Mouse (Mus musculus) ES-E14 (cell line): ENCODE results near the gene Car10. TPM values are rescaled to one million over a fixed set of nuclear protein-coding genes. Genes with fewer than 3 reads are reported as not detected.

Source experiments
- DNase-seq: peaks from one replicate; pipeline ENCODE4 v3.0.0-alpha.2; 2013; ENCODE audit warnings: low read depth, low spot score
- H3K27ac ChIP-seq: 2 replicates; pipeline ENCODE4 v1.5.1; 2012; ENCODE audit warnings: low read depth, mild to moderate bottlenecking, low read length, moderate library complexity, mixed read lengths; ENCODE audit not compliant: poor library complexity, insufficient read depth, severe bottlenecking
- H3K36me3 ChIP-seq: 2 replicates; pipeline ENCODE4 v1.6.1; 2012; ENCODE audit warnings: mild to moderate bottlenecking, low read length, moderate library complexity, mixed read lengths; ENCODE audit not compliant: control insufficient read depth, poor library complexity, insufficient read depth, severe bottlenecking
- H3K4me1 ChIP-seq, 2 experiments: fragments of 150-350 bp in 1 of 2; sonication (generic) in 1 of 2; 2 replicates each; pipeline ENCODE4 v1.6.1; 2012; ENCODE audit warnings: low read length in 2 of 2, mild to moderate bottlenecking in 1 of 2, mixed read lengths in 1 of 2; ENCODE audit not compliant: control insufficient read depth in 2 of 2, insufficient read depth in 2 of 2, poor library complexity in 1 of 2
- H3K4me3 ChIP-seq, 2 experiments: fragments of 150-350 bp in 1 of 2; sonication (generic) in 1 of 2; 2 replicates each; pipeline ENCODE4 v1.5.1; 2012; ENCODE audit warnings: low read length in 2 of 2, low read depth in 1 of 2, mild to moderate bottlenecking in 1 of 2, mixed read lengths in 1 of 2; ENCODE audit not compliant: insufficient read depth in 1 of 2, poor library complexity in 1 of 2, severe bottlenecking in 1 of 2
- H3K9ac ChIP-seq: 2 replicates; pipeline ENCODE4 v1.6.1; 2012; ENCODE audit warnings: low read depth, mild to moderate bottlenecking, low read length, mixed read lengths; ENCODE audit not compliant: poor library complexity, insufficient read depth, severe bottlenecking
- H3K9me3 ChIP-seq: fragments of 150-350 bp; sonication (generic); 2 replicates; pipeline ENCODE4 v1.6.1; 2012; ENCODE audit warnings: low read depth, mild to moderate bottlenecking, low read length; ENCODE audit not compliant: control insufficient read depth, insufficient read depth
- CHD2 ChIP-seq: IDR thresholded peaks from 2 replicates; pipeline ENCODE4 v1.6.1; 2014; ENCODE audit warnings: mild to moderate bottlenecking, low read depth, low read length, inconsistent platforms
- HCFC1 ChIP-seq: IDR thresholded peaks from 2 replicates; pipeline ENCODE4 v1.6.1; 2012; ENCODE audit warnings: low read length, inconsistent platforms, borderline replicate concordance; ENCODE audit not compliant: insufficient read depth
- MAFK ChIP-seq: IDR thresholded peaks from 2 replicates; pipeline ENCODE4 v1.6.1; 2014; ENCODE audit warnings: mild to moderate bottlenecking, low read depth, low read length, inconsistent platforms; ENCODE audit not compliant: insufficient read depth
- ZC3H11A ChIP-seq: IDR thresholded peaks from 2 replicates; pipeline ENCODE4 v1.6.1; 2012; ENCODE audit warnings: low read depth, mild to moderate bottlenecking, inconsistent platforms, low read length, borderline replicate concordance
- ZNF384 ChIP-seq: IDR thresholded peaks from 2 replicates; pipeline ENCODE4 v1.6.1; 2012; ENCODE audit warnings: low read depth, low read length, inconsistent platforms
- in situ Hi-C, 2 experiments: fragments of 600-800 bp; cut with MboI; formaldehyde crosslinking; loops; one replicate each; pipeline ENCODE4 v1.15.1; 2025; ENCODE audit warnings: low sequenced_read_pairs in 2 of 2, inconsistent platforms in 1 of 2; ENCODE audit not compliant: unreplicated experiment in 2 of 2
- total RNA-seq: library from RNA; depleted of rRNA; stranded (reverse); fragments of 300-350 nt; gene quantifications from 2 replicates; pipeline ENCODE4 v1.2.3, GENCODE M21; 2012

Gene Car10
- total RNA-seq, 1 experiment = not detected

GRCm38 (mm10) chr11:93097431-93097851 is 387 bp upstream of the Car10 start:
- no peaks in the 10 kb centered on the region for H3K36me3 ChIP-seq
- no peak overlapping the region for H3K4me3 ChIP-seq

GRCm38 (mm10) chr11:93098933-93099381 is 1.1 kb downstream of the Car10 start:
- Histone ChIP-seq H3K9me3 (no peaks in the 10 kb centered on the region), H3K9ac (no peak overlapping the region), H3K36me3 (no peaks in the 10 kb centered on the region), H3K4me1 (no peaks in the 10 kb centered on the region), H3K4me3 (peak overlapping the region; percentile 34 to 60), H3K27ac (no peak overlapping the region)
- TF ChIP-seq HCFC1 (no peak), MAFK (no peak), ZNF384 (no peak), CHD2 (no peak), ZC3H11A (no peak)
- in situ Hi-C loops = no loop called here
- DNase-seq = no peak

More at GRCm38 (mm10) chr11:93097431-93097851, 387 bp upstream of the Car10 start:
- Histone ChIP-seq H3K9me3 (no peaks in the 10 kb centered on the region), H3K9ac (no peak overlapping the region), H3K4me1 (no peaks in the 10 kb centered on the region), H3K27ac (no peak overlapping the region)
- in situ Hi-C loops = no loop called here
- DNase-seq = no peak
- TF ChIP-seq ZNF384 (no peak), HCFC1 (no peak)

- H3K4me1 ChIP-seq = no peaks in the 10 kb centered on the region
- in situ Hi-C loops = no loop called here
- peak overlapping the region; percentile 34 to 60 for H3K4me3 ChIP-seq
- H3K27ac ChIP-seq = no peak overlapping the region
- no peaks in the 10 kb centered on the region for H3K9me3 ChIP-seq
- no peak for DNase-seq
- H3K9ac ChIP-seq = no peak overlapping the region
- H3K36me3 ChIP-seq = no peaks in the 10 kb centered on the region
- no peak for TF ChIP-seq CHD2
- TF ChIP-seq MAFK = no peak
- no peak for TF ChIP-seq ZC3H11A
- TF ChIP-seq HCFC1 = no peak
- TF ChIP-seq ZNF384 = no peak
These were observed 1.9 kb downstream of the Car10 start for GRCm38 (mm10) chr11:93099431-93100370.

GRCm38 (mm10) chr11:93100606-93101005 is 2.8 kb downstream of the Car10 start:
- no peaks in the 10 kb centered on the region for H3K36me3 ChIP-seq
- TF ChIP-seq ZNF384 (no peak), HCFC1 (no peak), MAFK (no peak), CHD2 (no peak), ZC3H11A (no peak)
- H3K9me3 ChIP-seq = no peaks in the 10 kb centered on the region
- no peak overlapping the region for H3K27ac ChIP-seq
- DNase-seq = no peak
- H3K9ac ChIP-seq = no peak overlapping the region
- in situ Hi-C loops = no loop called here
- no peak overlapping the region for H3K4me3 ChIP-seq
- no peaks in the 10 kb centered on the region for H3K4me1 ChIP-seq

GRCm38 (mm10) chr11:93101106-93101505 is 3.3 kb downstream of the Car10 start:
- no peaks in the 10 kb centered on the region for H3K4me1 ChIP-seq

More at GRCm38 (mm10) chr11:93101106-93101505, 3.3 kb downstream of the Car10 start:
- no peak for DNase-seq
- TF ChIP-seq CHD2 (no peak), ZNF384 (no peak), HCFC1 (no peak), MAFK (no peak), ZC3H11A (no peak)
- in situ Hi-C loops = no loop called here
- H3K4me3 ChIP-seq = no peak overlapping the region
- H3K27ac ChIP-seq = no peak overlapping the region
- no peaks in the 10 kb centered on the region for H3K9me3 ChIP-seq
- H3K9ac ChIP-seq = no peak overlapping the region
- H3K36me3 ChIP-seq = no peaks in the 10 kb centered on the region
